Mouse (Mus musculus): ENCODE measurements at regions not wholly inside any gene's neighbourhood (a gene's known extent, or its start where the extent isn't known, plus 50 kb on each side); places are given as distances from the start of the nearest gene placed in this dataset.

GRCm38 (mm10) chr10:122183025-122183424 lies 85.9 kb upstream of the Rxylt1 start:
- no peaks in the 10 kb centered on the region for H3K27me3 ChIP-seq (replicated peaks)
- no peak overlapping the region for H3K27ac ChIP-seq (ENCODE audit: insufficient read depth, low read depth)
- H3K4me1 ChIP-seq (ENCODE audit: control insufficient read depth in 1 of 2, insufficient read depth in 2 of 2) = no peaks in the 10 kb centered on the region
- in situ Hi-C loops (cut with MboI; ENCODE audit: low pct_ligation_motif_present, low pct_unique_long_range_greater_than_20kb, low sequenced_read_pairs) (no loop called here), dilution Hi-C loops (cut with MboI; ENCODE audit: extremely low pct_ligation_motif_present, extremely low pct_unique_long_range_greater_than_20kb, low sequenced_read_pairs) (no loop called here)
- H3K79me2 ChIP-seq (replicated peaks; ENCODE audit: control insufficient read depth, extremely low read depth, insufficient read depth, poor library complexity, severe bottlenecking) = no peaks in the 10 kb centered on the region
- peak; percentile 8 for DNase-seq (ENCODE audit: extremely low read depth)
- no peaks in the 10 kb centered on the region for H3K36me3 ChIP-seq (replicated peaks in 1 of 2; ENCODE audit: control insufficient read depth in 1 of 2, insufficient read depth in 1 of 2, low read length in 1 of 2)
- no peak overlapping the region for H3K4me2 ChIP-seq (ENCODE audit: insufficient read depth, low read depth, poor library complexity, severe bottlenecking)
- H3K9me3 ChIP-seq (replicated peaks; ENCODE audit: low read length) = no peaks in the 10 kb centered on the region
- H3K9ac ChIP-seq (ENCODE audit: insufficient read depth, low read depth) = no peak overlapping the region
- no peak overlapping the region for H3K4me3 ChIP-seq (replicated peaks in 1 of 3; ENCODE audit: low read depth in 2 of 3, low read length in 2 of 3, poor library complexity in 1 of 3)
- TF ChIP-seq JUND (conservative IDR thresholded peaks at IDR 0.05; ENCODE audit: low read depth, low read length) (no peak), MEF2A (IDR thresholded peaks at IDR 0.05; ENCODE audit: borderline replicate concordance, low read depth, low read length) (no peak), NRF1 (IDR thresholded peaks at IDR 0.05; ENCODE audit: low read depth, low read length) (no peak), SMC3 (IDR thresholded peaks at IDR 0.05; ENCODE audit: low read depth, low read length) (0 out of 2 replicates have a peak, but pooled peaks have one; percentile 4), POLR2AphosphoS2 (IDR thresholded peaks at IDR 0.05; ENCODE audit: low read depth, low read length) (no peak), TBP (conservative IDR thresholded peaks at IDR 0.05; ENCODE audit: low read depth, low read length) (no peak), RAD21 (IDR thresholded peaks at IDR 0.05; ENCODE audit: low read depth, low read length) (peak; percentile 20)

GRCm38 (mm10) chr10:122149038-122149437 lies 51.9 kb upstream of the Rxylt1 start:
- in situ Hi-C loops (cut with MboI; ENCODE audit: low pct_ligation_motif_present, low pct_unique_long_range_greater_than_20kb, low sequenced_read_pairs) = no loop called here
- no peak for TF ChIP-seq RAD21 (IDR thresholded peaks at IDR 0.05; ENCODE audit: low read depth, low read length)
- TF ChIP-seq GABPA (IDR thresholded peaks at IDR 0.05; ENCODE audit: insufficient replicate concordance, low read depth, low read length) = no peak
- no peak for TF ChIP-seq POLR2A (IDR thresholded peaks at IDR 0.05; ENCODE audit: low read depth, low read length)
- TF ChIP-seq KAT2A (IDR thresholded peaks at IDR 0.05; ENCODE audit: insufficient replicate concordance, low read length) = no peak
- TF ChIP-seq TBP (conservative IDR thresholded peaks at IDR 0.05; ENCODE audit: low read depth, low read length) = no peak
- TF ChIP-seq BHLHE40 (IDR thresholded peaks at IDR 0.05; ENCODE audit: low read depth, low read length) = no peak
- no peak for TF ChIP-seq CTCF (conservative IDR thresholded peaks at IDR 0.05 in 1 of 2, IDR thresholded peaks at IDR 0.05 in 1 of 2; ENCODE audit: low read depth in 2 of 2, low read length in 2 of 2)
- no peak for TF ChIP-seq MAX (IDR thresholded peaks at IDR 0.05; ENCODE audit: low read length)
- no peak for TF ChIP-seq MEF2A (IDR thresholded peaks at IDR 0.05; ENCODE audit: borderline replicate concordance, low read depth, low read length)
- TF ChIP-seq CHD2 (IDR thresholded peaks at IDR 0.05; ENCODE audit: low read length) = no peak
- TF ChIP-seq MXI1 (IDR thresholded peaks at IDR 0.05; ENCODE audit: low read depth, low read length) = no peak
- no peak for TF ChIP-seq MAZ (IDR thresholded peaks at IDR 0.05; ENCODE audit: low read depth, low read length)
- TF ChIP-seq ZKSCAN1 (IDR thresholded peaks at IDR 0.05; ENCODE audit: borderline replicate concordance, low read depth, low read length) = no peak
- no peak for TF ChIP-seq USF1 (IDR thresholded peaks at IDR 0.05; ENCODE audit: low read depth, low read length)
- TF ChIP-seq POLR2AphosphoS2 (IDR thresholded peaks at IDR 0.05; ENCODE audit: low read depth, low read length) = no peak
- TF ChIP-seq NRF1 (IDR thresholded peaks at IDR 0.05; ENCODE audit: low read depth, low read length) = no peak
- TF ChIP-seq EP300 (IDR thresholded peaks at IDR 0.05; ENCODE audit: low read length) = no peak
- no peak for TF ChIP-seq ZC3H11A (IDR thresholded peaks at IDR 0.05; ENCODE audit: low read depth, low read length)
- DNase-seq (ENCODE audit: extremely low read depth) = no peak
- no peaks in the 10 kb centered on the region for H3K36me3 ChIP-seq (replicated peaks in 1 of 2; ENCODE audit: control insufficient read depth in 1 of 2, insufficient read depth in 1 of 2, low read length in 1 of 2)
- H3K79me2 ChIP-seq (replicated peaks; ENCODE audit: control insufficient read depth, extremely low read depth, insufficient read depth, poor library complexity, severe bottlenecking) = no peaks in the 10 kb centered on the region
- H3K4me3 ChIP-seq (replicated peaks in 1 of 3; ENCODE audit: low read depth in 2 of 3, low read length in 2 of 3, poor library complexity in 1 of 3) = no peak overlapping the region
- no peak overlapping the region for H3K9ac ChIP-seq (ENCODE audit: insufficient read depth, low read depth)
- H3K4me1 ChIP-seq (ENCODE audit: control insufficient read depth in 1 of 2, insufficient read depth in 2 of 2) = no peaks in the 10 kb centered on the region
- dilution Hi-C loops (cut with MboI; ENCODE audit: extremely low pct_ligation_motif_present, extremely low pct_unique_long_range_greater_than_20kb, low sequenced_read_pairs) = no loop called here
- no peak overlapping the region for H3K4me2 ChIP-seq (ENCODE audit: insufficient read depth, low read depth, poor library complexity, severe bottlenecking)
- H3K9me3 ChIP-seq (replicated peaks; ENCODE audit: low read length) = no peaks in the 10 kb centered on the region
- no peak overlapping the region for H3K27ac ChIP-seq (ENCODE audit: insufficient read depth, low read depth)
- H3K27me3 ChIP-seq (replicated peaks) = no peaks in the 10 kb centered on the region
